Mouse (Mus musculus) heart, postnatal 10 days (tissue): ENCODE data around the gene Igfbp2. TPM values are rescaled to one million over a fixed set of nuclear protein-coding genes. Genes with fewer than 3 reads are reported as not detected.

Experiments used
- DNase-seq, 2 experiments: peaks; one replicate each; pipeline ENCODE4 v3.0.0; 2021
- intact Hi-C: fragments of 180-260 bp; cut with DNase I; formaldehyde crosslinking; loops from one replicate; pipeline ENCODE4 v1.15.1; 2025
- total RNA-seq, 2 experiments: library from RNA; stranded (reverse); gene quantifications; 2 replicates each; pipeline ENCODE4 v1.2.3; 2021

Gene Igfbp2
- total RNA-seq, 2 experiments from 2014 or later = 0.86 to 2.1 TPM

DNA sequence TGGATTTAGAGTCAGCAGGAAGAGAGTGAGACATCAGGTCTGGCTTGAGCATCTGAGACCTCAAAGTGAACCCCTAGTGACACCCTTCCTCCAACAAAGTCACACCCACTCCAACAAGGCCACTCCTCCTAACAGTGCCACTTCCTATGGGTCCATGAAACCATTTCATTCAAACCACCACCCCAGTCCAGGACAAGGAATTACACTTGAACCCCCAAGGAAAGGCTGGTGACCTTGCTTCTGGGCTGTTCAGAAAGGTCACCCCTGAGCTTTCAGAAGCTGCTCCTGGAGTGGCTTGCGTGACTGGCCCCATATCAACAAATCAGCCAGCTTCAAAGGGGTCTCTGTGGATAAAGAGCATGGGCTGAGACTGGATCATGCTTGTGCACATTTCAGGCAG lies 29.5 kb downstream of the Igfbp2 start:
- no peak for DNase-seq
- intact Hi-C loops = loop anchor here (2.0 to 10.0 kb wide), 2 partner anchors 229 to 547 kb away; partner anchors contain the start of gene Xrcc5

DNA sequence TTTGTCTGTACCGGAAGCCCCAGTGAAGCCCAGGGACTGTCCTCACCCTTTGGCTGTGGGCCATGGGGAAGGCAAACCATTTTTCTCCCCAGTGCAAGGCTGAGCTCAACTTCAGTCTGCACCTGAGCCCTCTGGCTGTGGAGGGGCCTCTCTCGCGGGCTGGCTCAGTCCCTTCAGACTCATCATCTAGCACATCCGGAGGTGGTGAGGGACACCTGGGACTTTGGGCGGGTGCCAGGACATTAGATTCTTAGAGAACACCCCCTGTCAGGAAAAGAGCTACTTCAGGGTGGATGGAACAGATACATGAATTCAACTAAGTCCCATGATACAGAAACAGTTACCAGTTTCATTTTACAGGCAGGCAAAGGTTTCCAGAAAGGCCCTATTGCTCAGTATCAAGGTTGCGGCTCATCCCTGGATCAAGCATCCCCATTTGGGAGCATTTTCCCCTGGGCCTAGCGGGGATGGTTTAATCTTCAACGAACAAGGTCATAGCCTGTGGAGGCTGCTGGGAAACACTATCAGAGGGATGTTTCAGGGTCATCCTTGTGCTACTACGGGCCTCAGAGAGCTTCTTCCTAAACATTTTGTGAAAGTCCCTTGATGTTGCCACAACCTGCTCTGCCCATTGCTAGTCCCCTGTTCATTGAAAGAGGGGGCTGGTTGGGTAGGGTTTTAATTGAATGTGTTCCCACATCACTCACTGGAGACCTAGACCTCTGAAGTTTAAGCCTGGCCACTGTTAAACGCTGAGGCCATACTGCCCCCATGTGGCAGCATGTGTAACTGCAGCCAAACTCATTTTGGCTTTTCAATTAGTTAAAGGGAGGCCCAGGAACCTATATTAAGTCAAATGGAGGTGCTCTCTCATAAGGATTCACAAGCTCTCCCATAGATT lies 30.3 kb downstream of the Igfbp2 start:
- intact Hi-C loops = loop anchor here (1.0 to 10.0 kb wide), 3 partner anchors 135 to 548 kb away; partner anchors contain the start of gene Xrcc5
- DNase-seq = peak; percentile 61 to 76

DNA sequence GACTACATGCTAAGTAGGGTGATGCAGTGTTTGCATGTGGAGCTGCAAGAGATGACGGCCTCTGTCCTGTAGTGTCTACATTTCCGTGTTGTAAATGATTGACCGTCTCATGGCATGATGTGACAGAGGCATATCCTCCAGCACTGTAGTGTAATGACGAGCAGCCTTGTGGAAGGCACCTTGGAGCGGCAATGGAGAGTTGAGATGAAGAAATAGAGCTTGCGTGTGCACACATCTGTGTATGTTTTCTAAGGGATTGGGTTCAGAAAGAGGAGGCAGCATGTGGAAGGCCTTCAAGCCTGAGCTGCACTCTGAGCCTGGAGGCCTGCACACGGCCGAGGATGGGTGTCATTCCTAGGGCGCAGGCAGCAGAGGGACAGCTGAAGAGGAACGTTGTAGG lies 31.4 kb downstream of the Igfbp2 start:
- DNase-seq = no peak
- intact Hi-C loops = loop anchor here (1.0 to 10.0 kb wide), 3 partner anchors 136 to 549 kb away; partner anchors contain the start of gene Xrcc5

DNA sequence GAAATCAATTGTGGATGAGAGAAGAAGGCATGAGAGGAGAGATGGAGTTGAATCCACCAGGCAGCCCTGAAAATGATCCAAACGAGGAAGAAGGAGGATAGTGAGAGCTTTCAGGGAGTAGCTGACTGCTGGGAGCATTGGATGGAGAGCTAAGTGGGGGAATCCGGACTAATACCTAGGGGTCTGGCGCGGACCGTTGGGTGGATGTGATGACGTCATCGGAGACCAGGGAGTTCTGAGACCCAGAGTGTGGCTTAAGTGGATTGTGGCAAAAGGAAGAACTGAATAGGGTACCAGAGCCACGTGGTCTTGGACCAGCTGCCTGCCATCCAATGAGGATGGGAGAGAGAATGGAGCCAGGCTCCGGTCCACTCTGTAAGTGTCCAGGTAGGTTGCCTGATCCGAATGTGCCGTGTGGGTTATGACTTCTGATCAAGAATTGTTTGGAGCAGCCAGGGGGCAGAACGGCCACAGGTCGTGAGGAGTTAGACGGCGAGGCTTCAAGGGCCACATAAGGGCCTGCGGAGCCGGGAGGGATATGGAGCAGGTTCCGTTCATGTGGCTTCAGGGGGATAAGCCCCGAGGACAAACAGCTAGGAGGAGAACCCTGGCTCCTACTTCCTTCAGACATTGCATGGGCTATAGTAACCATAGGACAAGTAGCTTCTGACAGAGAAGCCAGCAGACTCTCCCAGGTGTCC lies 32.1 kb downstream of the Igfbp2 start:
- intact Hi-C loops = loop anchor here (10.0 kb wide), 1 partner anchor 232 kb away; no protein-coding TSS in a partner anchor
- DNase-seq = no peak

DNA sequence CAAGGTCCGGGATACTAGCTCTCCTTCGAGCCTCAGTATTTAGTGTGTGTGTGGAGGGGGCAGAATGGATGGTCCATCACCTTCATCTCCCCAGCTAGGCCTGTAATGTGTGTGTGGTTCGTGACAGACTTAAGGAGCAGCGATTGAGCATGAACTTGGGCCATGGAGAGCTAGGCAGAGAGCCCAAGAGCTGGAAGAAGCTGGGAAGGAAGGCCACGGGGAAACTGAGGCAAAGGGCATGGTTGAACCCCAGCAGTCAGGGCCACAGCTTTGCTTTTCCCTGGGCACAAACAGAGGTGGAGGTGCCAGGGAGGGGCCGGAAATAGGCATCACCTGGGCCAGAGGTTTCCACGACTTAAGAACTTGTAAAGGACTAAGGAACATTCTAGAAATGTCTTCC lies 32.8 kb downstream of the Igfbp2 start:
- intact Hi-C loops = loop anchor here (10.0 kb wide), 1 partner anchor 232 kb away; no protein-coding TSS in a partner anchor

DNA sequence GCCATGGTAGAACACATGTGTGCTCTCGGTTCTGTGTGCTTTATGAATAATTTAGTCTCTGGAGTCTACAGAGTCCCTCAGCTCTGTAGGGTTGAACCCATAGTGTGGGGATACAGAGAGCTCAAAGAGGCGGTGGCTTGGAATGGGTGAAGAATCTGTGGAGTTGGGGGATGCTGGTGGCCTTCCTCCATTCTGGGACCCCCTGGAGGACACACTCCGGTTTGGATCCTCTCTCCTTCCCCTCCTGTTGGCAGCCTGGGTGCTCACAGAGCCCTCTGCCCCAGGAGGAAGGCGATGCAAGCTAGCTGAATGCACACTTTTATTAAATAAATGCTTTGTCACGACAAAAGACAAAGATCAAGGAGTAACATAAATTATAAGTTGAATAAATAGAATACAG lies 33.3 kb downstream of the Igfbp2 start:
- intact Hi-C loops = loop anchor here (10.0 kb wide), 1 partner anchor 233 kb away; no protein-coding TSS in a partner anchor
- no peak for DNase-seq

More for the DNA sequence above, 32.8 kb downstream of the Igfbp2 start:
- DNase-seq = no peak

DNA sequence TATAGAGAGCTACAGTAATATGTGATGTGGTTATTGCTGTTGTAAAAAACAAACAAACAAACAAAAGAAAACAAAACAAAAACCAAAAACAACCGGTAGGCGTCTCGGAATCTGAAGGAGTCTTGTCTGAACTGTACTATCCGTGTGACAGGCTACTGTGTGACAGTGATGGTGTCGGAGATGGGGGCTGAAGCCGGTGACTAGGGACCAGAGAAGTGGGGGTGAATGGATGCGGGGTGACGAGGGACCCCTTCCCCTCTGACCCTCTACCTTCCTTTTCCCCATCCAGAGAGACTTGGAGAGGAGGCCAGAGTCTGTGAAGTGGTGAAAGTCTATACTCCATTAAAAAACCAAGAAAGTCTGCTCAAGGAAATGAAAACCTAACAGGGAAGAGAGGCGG lies 34.0 kb downstream of the Igfbp2 start:
- no peak for DNase-seq
- intact Hi-C loops = loop anchor here (10.0 kb wide), 1 partner anchor 233 kb away; no protein-coding TSS in a partner anchor

DNA sequence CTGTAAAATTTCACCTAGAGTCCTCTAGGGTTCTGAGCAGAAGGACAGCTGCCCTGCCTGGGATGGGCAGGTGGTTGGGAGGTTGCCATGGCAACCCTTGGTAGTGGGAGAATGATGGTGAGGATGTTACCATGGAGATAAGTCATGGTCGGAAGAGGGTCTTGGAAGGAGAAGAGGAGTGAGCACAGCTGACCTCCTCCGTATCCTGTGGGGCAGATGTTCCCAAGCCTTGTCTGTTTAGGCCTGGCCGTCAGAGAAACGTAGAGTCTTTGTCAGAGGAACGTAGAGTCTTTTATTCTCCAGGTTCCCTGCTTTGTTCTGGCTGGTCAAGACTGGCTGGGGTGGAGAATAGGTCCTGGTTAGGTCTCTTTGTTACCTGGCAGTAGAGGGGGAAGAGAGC lies 34.6 kb downstream of the Igfbp2 start:
- intact Hi-C loops = loop anchor here (10.0 kb wide), 1 partner anchor 234 kb away; no protein-coding TSS in a partner anchor
- DNase-seq = no peak

DNA sequence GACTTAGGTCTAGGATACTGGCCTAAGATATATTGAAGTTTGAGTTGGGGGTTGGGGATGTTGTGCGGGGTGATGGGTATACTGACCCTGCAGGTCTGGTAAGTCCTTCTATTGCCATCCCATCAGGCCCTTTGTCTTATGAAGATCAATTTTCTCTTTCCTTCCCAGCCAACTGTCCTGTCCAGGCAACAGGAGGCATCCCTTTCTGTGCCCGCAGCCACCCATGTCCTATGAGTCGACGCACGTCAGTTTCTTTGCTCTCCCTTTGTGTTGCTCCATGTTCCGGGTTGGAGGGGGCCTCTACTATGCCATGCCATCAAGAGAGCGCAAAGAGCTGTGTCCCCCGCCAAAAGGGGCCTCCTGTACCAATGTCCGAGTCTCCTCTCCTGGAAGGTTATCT lies 35.7 kb downstream of the Igfbp2 start:
- DNase-seq = no peak
- intact Hi-C loops = loop anchor here (10.0 kb wide), 1 partner anchor 235 kb away; no protein-coding TSS in a partner anchor

DNA sequence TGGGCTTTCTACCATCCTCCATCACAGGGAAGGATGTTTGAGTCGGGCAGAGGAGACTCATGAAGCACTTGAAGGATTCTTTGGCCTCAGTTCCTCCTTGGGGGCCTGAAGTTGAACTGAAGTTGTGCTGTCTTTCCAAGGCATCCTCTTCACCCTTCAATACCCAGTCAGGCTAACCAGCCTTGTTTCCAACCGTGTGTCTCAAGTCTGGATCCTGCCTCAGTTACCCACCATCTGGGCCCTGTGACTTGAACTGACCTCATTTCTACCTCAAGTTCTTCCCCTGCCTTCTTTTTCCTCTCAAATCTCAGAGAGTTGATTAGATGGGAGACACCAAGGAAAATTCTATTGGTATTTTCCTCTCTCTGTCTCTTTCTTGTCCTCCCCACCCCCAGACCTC lies 36.2 kb downstream of the Igfbp2 start:
- no peak for DNase-seq
- intact Hi-C loops = no loop called here

DNA sequence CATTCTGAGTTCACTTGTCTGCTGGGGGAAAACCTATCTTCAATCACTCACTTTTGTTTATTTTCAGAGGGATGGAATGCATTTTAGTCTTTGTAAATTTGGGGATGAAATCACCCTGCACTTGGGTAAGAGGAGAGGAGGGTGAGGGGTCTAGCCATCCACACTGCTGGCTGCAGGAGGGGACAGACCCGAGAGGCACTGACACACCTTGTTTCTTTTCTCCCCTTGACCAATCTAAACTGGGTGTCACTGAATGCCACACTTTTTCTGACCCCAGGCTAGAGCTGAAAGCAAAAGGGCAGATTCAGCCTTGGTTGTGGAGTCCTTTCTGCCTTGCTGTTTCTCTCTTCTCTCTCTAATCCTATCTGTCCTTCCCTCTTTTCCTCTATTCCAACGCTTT lies 37.4 kb downstream of the Igfbp2 start:
- intact Hi-C loops = no loop called here
- DNase-seq = no peak

DNA sequence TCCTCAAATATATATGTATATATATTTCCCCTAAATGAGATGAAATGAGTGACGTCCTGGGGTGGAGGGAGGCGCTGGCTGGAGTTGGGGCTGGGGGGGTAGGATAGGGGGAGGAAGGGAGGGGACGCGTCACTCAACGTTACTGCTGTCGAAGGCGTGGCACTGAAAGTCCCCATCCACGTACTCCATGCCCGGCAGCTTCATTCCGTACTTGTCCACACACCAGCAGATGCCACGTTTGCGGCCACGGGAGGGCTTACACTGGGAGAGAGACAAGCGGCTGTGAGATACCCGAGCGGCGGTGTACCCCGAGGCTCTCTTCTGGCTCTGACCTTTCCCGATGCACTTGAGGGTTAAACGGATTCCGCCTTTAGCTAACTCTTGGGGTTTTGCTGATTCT lies 37.9 kb downstream of the Igfbp2 start:
- no peak for DNase-seq
- intact Hi-C loops = no loop called here

DNA sequence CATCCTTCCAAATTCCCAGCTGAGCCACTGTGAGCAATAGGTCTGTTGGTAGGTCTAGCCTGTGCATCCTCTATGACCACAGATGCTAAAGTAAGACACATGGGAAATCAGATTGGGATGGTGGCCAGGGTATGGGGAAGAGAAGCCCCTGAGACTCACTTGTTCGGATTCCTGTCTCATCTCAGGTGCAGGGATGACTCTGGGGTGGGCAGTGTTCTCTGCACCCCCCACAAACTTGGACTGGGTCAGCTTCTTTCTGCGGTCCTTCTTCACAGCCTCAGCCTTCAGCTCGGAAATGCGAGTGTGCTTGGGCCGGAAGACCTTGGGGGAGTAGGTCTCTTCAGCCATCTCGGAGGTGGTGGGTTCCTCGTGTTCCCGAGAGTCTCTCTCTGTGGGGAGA lies 39.4 kb downstream of the Igfbp2 start:
- intact Hi-C loops = no loop called here
- no peak for DNase-seq

DNA sequence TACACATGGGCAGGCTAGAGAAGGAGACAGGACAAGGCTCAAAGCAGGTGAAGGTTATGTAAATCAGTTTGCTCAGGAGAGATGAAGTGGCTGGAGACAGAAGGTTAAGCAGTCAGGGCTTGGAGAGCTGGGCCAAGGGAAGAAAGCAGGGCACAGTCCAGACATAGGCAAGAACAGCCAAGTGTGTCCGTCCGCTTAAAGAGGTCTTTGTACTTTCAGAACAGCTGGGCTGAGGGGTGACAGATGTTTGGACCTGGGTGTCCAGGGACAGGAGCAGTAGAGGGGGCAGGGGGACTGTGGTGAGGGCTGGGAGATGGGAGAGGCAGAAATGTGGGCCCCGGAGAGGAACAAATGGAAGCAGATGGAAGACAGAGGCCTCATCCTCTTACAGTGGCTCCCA lies 40.0 kb downstream of the Igfbp2 start:
- intact Hi-C loops = no loop called here
- no peak for DNase-seq

DNA sequence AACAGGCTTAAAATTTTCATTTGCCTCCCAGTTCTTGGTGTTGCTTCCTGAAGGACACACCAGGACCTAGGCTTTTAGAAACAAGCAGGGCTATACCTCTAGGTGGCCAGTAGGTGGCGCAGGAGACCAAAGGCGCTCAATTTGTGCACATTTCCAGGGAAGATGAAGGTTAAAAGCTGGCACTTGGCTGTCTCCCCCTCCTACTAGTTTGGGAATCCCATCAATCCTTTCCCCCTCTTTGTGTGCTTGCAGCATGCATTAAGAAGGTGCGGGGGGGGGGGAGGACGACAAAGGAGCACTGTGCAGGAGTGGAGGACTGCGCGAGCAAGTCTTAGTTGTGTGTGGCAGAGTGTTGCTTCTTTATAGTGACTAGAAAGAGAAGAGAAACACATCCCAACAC lies 41.6 kb downstream of the Igfbp2 start:
- intact Hi-C loops = loop anchor here (1.0 to 2.0 kb wide), 4 partner anchors 409 to 960 kb away; no protein-coding TSS in a partner anchor

DNA sequence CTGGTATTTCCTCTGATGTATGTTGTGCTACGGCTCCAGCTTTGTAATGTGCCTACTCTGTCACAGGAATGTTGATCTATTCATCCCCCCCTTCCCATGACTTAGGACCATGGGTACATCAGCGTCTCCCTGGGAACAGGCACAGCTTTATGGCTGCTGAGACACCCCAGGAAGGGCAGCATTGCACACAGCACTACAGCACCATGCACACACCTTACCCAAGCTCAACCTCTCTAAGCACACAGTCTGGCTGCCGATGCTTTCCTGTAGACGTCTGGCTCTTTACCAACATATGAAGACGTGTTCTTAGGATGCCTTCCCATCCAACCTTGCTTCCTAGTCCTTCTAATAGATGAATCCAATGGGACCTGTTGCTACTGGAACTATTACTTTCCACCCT lies 42.1 kb downstream of the Igfbp2 start:
- DNase-seq = no peak
- intact Hi-C loops = loop anchor here (1.0 to 2.0 kb wide), 4 partner anchors 408 to 960 kb away; no protein-coding TSS in a partner anchor

More for the DNA sequence above, 41.6 kb downstream of the Igfbp2 start:
- peak; percentile 77 to 87 for DNase-seq

DNA sequence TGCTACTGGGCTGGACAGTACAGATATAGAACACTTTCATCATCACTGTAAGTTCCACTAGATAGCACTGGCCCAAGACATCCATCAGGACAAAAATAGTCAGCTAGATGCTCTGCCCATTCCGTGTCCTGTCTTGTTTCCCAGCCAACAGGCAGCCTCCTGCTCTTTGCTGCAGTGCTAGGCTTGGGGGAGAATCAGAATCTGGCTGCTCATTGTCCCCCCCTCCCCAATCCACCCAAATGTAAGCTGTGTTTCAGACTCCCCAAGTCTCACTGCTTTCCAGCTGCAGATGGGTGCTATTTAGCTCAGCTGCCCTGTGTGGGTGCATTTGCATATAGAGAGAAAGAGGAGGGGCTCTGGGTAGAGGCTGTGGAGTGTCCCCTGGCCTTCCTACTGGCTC lies 43.0 kb downstream of the Igfbp2 start:
- no peak for DNase-seq
- intact Hi-C loops = loop anchor here (2.0 kb wide), 2 partner anchors 407 to 751 kb away; no protein-coding TSS in a partner anchor

DNA sequence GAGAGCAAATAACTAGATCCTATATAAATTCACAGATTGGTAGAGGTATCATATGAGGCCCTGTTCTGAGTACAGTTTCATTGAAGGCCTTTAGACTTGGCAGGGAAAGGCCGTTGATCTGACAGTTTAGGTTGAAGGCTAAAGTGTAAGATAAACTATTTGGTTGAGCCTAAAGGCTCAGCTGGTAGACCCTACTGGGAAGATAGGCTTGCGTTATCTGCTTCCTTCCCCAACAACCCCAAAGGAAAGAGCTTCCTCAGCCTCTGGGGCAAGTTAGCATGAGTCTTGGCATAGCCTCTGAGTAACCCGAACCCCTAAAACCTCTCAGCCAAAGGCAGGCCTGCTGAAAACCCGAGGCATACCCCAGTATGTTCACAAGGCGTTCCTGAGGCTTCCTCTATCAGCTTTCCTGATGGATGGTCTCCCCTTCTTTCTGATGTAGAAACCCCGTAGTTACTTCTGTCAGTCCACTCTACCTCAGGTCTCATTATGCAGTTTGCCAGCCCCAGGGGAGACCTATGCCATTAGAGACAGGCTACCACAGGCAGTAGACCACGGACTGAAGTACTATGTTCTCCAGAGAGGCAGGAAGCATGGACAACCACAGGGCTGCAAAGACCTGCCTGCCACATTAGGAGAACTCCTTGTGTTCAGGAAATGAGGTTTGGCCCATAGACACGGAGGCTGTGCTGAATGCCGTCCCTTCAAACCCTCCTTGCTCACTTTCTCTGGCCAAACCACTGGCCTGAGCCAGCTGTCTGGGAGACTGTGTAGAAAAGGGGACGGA lies 44.3 kb downstream of the Igfbp2 start:
- intact Hi-C loops = no loop called here
- DNase-seq = no peak

DNA sequence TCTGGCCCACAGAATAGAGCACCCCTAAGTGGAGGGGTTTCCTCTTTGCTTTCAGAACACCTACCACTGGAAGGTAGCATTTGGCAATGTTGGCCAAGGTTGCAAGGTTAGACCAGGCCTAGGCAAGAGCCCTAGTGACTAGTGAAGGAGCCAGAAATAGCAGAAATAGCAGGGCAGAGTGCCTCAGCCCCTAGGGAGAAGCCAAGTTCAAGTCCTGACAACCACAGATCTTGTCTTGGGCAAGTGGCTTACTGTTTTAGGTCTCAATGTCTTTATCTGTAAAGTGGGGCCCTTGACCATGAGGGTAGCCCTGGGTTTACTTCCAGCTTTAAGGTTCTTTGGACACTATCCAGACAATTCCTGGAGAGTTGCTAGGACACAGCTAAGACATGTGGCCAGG lies 45.0 kb downstream of the Igfbp2 start:
- no peak for DNase-seq
- intact Hi-C loops = no loop called here
